Mouse (Mus musculus) C2C12 (cell line): Measurements from ENCODE around the gene Upp2. TPM values are rescaled to one million over a fixed set of nuclear protein-coding genes. Genes with fewer than 3 reads are reported as not detected.

Experiments used
- H3K27me3 ChIP-seq: one replicate; pipeline ENCODE4 v1.6.1; 2011; ENCODE audit not compliant: control insufficient read depth, insufficient read depth, insufficient read length
- H3K36me3 ChIP-seq: one replicate; pipeline ENCODE4 v1.6.1; 2011; ENCODE audit not compliant: control insufficient read depth, insufficient read depth
- H3K4me3 ChIP-seq: one replicate; pipeline ENCODE4 v1.5.1; 2011; ENCODE audit warnings: mild to moderate bottlenecking, control low read depth; ENCODE audit not compliant: poor library complexity, insufficient read depth, severe bottlenecking
- H3K79me2 ChIP-seq: one replicate; pipeline ENCODE4 v1.6.1; 2011; ENCODE audit not compliant: control insufficient read depth, insufficient read depth
- H3K79me3 ChIP-seq: one replicate; pipeline ENCODE4 v1.6.1; 2011; ENCODE audit warnings: low read depth, control low read depth
- H3ac ChIP-seq: one replicate; pipeline ENCODE3; 2011; ENCODE audit warnings: low read depth; ENCODE audit not compliant: control insufficient read depth, insufficient read length
- CEBPB ChIP-seq: IDR thresholded peaks from one replicate; pipeline ENCODE4 v1.6.1; 2011; ENCODE audit warnings: low read depth, mild to moderate bottlenecking, control low read depth, moderate library complexity
- CTCF ChIP-seq: IDR thresholded peaks from one replicate; pipeline ENCODE4 v1.5.1; 2011; ENCODE audit not compliant: control insufficient read depth, insufficient read depth, insufficient read length
- FOSL1 ChIP-seq: IDR thresholded peaks from one replicate; pipeline ENCODE4 v1.8.0; 2011; ENCODE audit warnings: mild to moderate bottlenecking, low read length; ENCODE audit not compliant: poor library complexity, insufficient read depth, severe bottlenecking
- MAX ChIP-seq: IDR thresholded peaks from one replicate; pipeline ENCODE4 v1.6.1; 2011; ENCODE audit warnings: mild to moderate bottlenecking, control low read depth
- MYOD1 ChIP-seq: IDR thresholded peaks from one replicate; pipeline ENCODE4 v1.6.1; 2011; ENCODE audit warnings: low read depth; ENCODE audit not compliant: control insufficient read depth, insufficient read length
- MYOG ChIP-seq: IDR thresholded peaks from one replicate; pipeline ENCODE4 v1.6.1; 2011; ENCODE audit not compliant: control insufficient read depth, insufficient read length; ENCODE audit errors: extremely low read depth
- USF1 ChIP-seq: IDR thresholded peaks from one replicate; pipeline ENCODE4 v1.6.1; 2011; ENCODE audit warnings: low read depth, mild to moderate bottlenecking, control low read depth, moderate library complexity
- polyA plus RNA-seq: library from polyadenylated mRNA; unstranded; fragments of >200 nt; fragmentation: generic; extraction: Trizol; gene quantifications from one replicate; pipeline ENCODE4 v1.2.1, GENCODE M21; 2012; ENCODE audit warnings: missing spikeins

The Upp2 gene
- polyA plus RNA-seq, 1 experiment: 7.3 TPM

DNA sequence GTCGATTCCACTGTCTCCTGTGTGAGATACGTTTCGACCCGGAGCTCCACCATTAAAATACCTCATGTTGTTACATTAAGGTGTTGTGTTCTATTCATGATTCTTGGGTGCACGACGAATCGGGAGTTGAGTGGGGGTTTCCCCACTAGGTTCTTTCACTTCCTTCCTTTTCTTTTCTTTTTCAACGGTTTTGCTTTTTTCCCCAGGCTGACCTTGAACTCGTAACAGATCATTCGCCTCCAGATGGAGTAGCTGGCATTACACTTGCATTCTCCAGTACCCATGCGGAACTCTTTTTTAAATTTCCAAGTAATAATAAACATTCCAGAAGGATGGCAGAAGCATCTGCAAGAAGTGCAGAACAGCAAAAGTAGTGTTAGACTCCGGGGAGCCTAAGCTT, 58.1 kb downstream of the Upp2 start:
- Histone ChIP-seq H3K27me3 (no peaks in the 10 kb centered on the region), H3K79me3 (no peaks in the 10 kb centered on the region), H3K79me2 (no peaks in the 10 kb centered on the region), H3K4me3 (no peak overlapping the region), H3K36me3 (no peaks in the 10 kb centered on the region), H3ac (no peak overlapping the region)
- TF ChIP-seq CTCF (no peak), FOSL1 (no peak), CEBPB (no peak), MAX (no peak), MYOG (no peak), USF1 (no peak), MYOD1 (no peak)

DNA sequence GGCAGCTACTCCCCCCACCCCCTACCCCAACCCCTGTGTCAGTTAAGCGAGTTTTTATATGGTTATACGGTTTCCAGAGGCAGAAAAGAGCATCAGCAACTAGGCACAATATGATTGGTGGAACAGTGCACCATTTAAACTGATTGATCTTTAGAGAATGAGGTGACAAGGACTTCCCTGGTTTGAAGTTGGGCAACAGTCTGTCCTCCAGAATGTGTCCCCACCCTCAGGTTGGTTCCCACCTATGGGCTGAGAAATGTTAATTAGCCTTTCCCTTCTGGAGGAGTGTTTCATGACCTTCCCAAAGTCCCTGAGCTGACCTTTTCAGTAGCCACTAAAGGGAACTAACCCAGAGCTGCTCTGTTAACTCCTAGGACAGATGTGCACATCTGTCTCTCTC, 58.6 kb downstream of the Upp2 start:
- Histone ChIP-seq H3K79me2 (no peaks in the 10 kb centered on the region), H3K79me3 (no peaks in the 10 kb centered on the region), H3ac (no peak overlapping the region), H3K4me3 (no peak overlapping the region), H3K27me3 (no peaks in the 10 kb centered on the region), H3K36me3 (no peaks in the 10 kb centered on the region)
- TF ChIP-seq MYOG (no peak), USF1 (no peak), CEBPB (no peak), CTCF (no peak), FOSL1 (no peak), MAX (no peak), MYOD1 (no peak)

DNA sequence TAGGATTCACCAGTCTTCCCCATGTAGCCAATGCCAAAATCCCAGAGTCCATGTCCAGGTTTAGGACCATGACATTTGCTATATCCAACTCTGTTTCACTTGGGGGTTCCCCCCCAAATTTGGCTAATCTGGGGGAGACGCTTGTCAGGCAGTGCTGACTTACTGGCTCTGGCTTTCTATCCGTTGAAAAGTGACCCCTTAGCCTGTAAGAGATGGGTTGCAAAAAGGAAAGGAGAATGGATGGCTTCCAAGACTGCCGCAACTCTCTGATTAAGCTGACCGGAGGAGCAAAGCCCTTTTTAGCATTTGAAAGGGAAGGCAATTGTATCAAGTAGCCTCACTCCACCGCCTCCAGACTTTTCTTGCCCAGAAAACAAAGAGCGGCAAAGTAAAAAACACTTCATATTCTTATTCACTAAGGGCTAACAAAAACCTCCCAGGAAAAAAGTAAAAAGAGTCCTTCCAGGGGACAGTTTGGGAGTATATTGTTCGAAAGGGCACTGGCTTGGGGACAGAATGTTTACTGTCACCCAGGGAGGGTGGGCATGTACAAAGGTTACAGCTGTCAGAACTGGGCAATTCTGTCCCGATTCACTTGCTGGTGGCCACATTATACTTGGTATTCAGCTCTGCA, 59.2 kb downstream of the Upp2 start:
- no peak overlapping the region for H3K4me3 ChIP-seq
- no peak overlapping the region for H3ac ChIP-seq
- TF ChIP-seq CTCF (no peak), USF1 (no peak), MYOD1 (no peak), FOSL1 (no peak), MYOG (no peak), MAX (no peak), CEBPB (no peak)
- H3K27me3 ChIP-seq: no peaks in the 10 kb centered on the region
- no peaks in the 10 kb centered on the region for H3K79me2 ChIP-seq
- H3K36me3 ChIP-seq: no peaks in the 10 kb centered on the region
- H3K79me3 ChIP-seq: no peaks in the 10 kb centered on the region

DNA sequence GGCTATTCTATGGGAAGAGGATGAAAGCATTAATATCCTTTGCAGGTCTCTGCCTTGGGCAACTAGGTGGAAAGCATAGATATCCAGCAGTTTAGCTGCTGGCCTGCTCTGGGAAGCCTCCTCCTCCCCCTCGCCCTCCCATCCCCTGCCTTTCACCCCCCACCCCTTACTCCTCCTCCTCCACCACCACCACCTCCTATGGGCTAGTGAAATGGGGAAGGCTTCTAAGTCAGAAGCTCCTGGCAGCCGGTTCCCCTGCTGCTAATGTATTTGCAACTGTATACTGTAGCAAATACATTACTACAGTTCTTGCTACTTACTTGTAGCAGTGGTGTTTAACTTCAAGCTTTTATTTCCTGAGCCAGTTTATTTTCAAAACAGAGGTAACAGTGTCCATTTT, 60.9 kb downstream of the Upp2 start:
- Histone ChIP-seq H3ac (no peak overlapping the region), H3K79me2 (no peaks in the 10 kb centered on the region), H3K4me3 (no peak overlapping the region), H3K27me3 (no peaks in the 10 kb centered on the region), H3K79me3 (no peaks in the 10 kb centered on the region), H3K36me3 (no peaks in the 10 kb centered on the region)
- no peak for TF ChIP-seq MAX
- TF ChIP-seq CTCF: no peak
- TF ChIP-seq MYOD1: no peak
- TF ChIP-seq CEBPB: no peak
- no peak for TF ChIP-seq USF1
- no peak for TF ChIP-seq MYOG
- TF ChIP-seq FOSL1: no peak

DNA sequence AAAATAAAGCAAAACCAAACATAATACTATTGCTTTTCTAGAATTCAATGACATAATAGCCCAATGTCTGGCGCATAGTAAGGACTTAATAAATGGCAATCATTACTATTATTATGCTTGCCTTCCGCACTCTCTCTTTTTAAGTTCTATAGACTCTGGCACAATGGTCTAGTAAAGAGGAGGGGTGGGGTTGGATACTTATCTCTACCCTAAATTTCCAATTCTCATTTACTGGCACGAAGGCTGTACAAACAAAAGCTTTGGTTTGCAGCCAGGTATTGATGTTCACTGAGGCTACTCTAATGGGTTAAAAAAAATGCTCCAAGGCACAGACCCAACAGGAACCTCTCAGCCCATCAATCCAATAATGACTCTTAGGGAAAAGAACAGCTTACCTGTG, 61.9 kb downstream of the Upp2 start:
- no peaks in the 10 kb centered on the region for H3K79me2 ChIP-seq
- H3ac ChIP-seq: no peak overlapping the region
- H3K36me3 ChIP-seq: no peaks in the 10 kb centered on the region
- no peak for TF ChIP-seq CEBPB
- no peak for TF ChIP-seq FOSL1
- TF ChIP-seq USF1: no peak
- TF ChIP-seq MYOG: no peak
- TF ChIP-seq MYOD1: no peak
- TF ChIP-seq MAX: no peak
- TF ChIP-seq CTCF: no peak
- no peaks in the 10 kb centered on the region for H3K27me3 ChIP-seq
- no peak overlapping the region for H3K4me3 ChIP-seq
- H3K79me3 ChIP-seq: no peaks in the 10 kb centered on the region
